Mouse (Mus musculus): ENCODE data around the gene Lrrc32. TPM values are rescaled to one million over a fixed set of nuclear protein-coding genes. Genes with fewer than 3 reads are reported as not detected.
A peak's percentile ranks its signal among the peaks of the same experiment; 100 is the strongest.

Lrrc32 gene
- polyA plus RNA-seq, 1 experiment from 2014 or later: 8.3 TPM

- 56% methylated on average over 4 of the region's 4 CpGs for WGBS
- Histone ChIP-seq H3K9ac (ENCODE audit: low read length) (no peak overlapping the region), H3K4me3 (ENCODE audit: low read length) (no peak overlapping the region), H3K4me2 (ENCODE audit: low read depth, low read length) (no peak overlapping the region), H3K4me1 (ENCODE audit: control insufficient read depth, insufficient read depth, low read length) (peaks cover 24% of the 10 kb centered on the region), H3K27ac (ENCODE audit: low read length) (peak overlapping the region; percentile 25; the same call in 1 of the 2 replicates), H3K27me3 (ENCODE audit: control insufficient read depth, insufficient read depth, low read length) (0 out of 2 replicates have a peak, but pooled peaks cover 2% of the 10 kb centered on the region), H3K9me3 (replicated peaks; ENCODE audit: control insufficient read depth, low read length) (no peaks in the 10 kb centered on the region), H3K36me3 (ENCODE audit: control insufficient read depth, insufficient read depth) (no peaks in the 10 kb centered on the region)
- ATAC-seq (replicated peaks; ENCODE audit: extremely low read depth, insufficient read depth, low FRiP score): no peak
These were observed 3.6 kb upstream of the Lrrc32 start for GRCm38 (mm10) chr7:98485508-98485907.

- Histone ChIP-seq H3K27me3 (ENCODE audit: control insufficient read depth, insufficient read depth, low read length) (0 out of 2 replicates have a peak, but pooled peaks cover 2% of the 10 kb centered on the region), H3K4me3 (ENCODE audit: low read length) (no peak overlapping the region), H3K9ac (ENCODE audit: low read length) (no peak overlapping the region), H3K9me3 (replicated peaks; ENCODE audit: control insufficient read depth, low read length) (no peaks in the 10 kb centered on the region), H3K27ac (ENCODE audit: low read length) (no peak overlapping the region), H3K4me2 (ENCODE audit: low read depth, low read length) (no peak overlapping the region), H3K36me3 (ENCODE audit: control insufficient read depth, insufficient read depth) (no peaks in the 10 kb centered on the region), H3K4me1 (ENCODE audit: control insufficient read depth, insufficient read depth, low read length) (peaks cover 24% of the 10 kb centered on the region)
- WGBS: 69% methylated on average over 7 of the region's 7 CpGs
- ATAC-seq (replicated peaks; ENCODE audit: extremely low read depth, insufficient read depth, low FRiP score): no peak
These were observed 2.6 kb upstream of the Lrrc32 start for GRCm38 (mm10) chr7:98486471-98486917.

- WGBS: 87% methylated on average over 11 of the region's 11 CpGs
- H3K4me1 ChIP-seq (ENCODE audit: control insufficient read depth, insufficient read depth, low read length): peaks cover 23% of the 10 kb centered on the region
These were observed 1.7 kb upstream of the Lrrc32 start for GRCm38 (mm10) chr7:98487202-98487980.

GRCm38 (mm10) chr7:98488398-98489130 lies 519 bp upstream of the Lrrc32 start:
- no peak overlapping the region for H3K27ac ChIP-seq (ENCODE audit: low read length)
- H3K4me3 ChIP-seq (ENCODE audit: low read length): no peak overlapping the region
- no peak for ATAC-seq (replicated peaks; ENCODE audit: extremely low read depth, insufficient read depth, low FRiP score)
- H3K27me3 ChIP-seq (ENCODE audit: control insufficient read depth, insufficient read depth, low read length): 0 out of 2 replicates have a peak, but pooled peaks cover under 1% of the 10 kb centered on the region
- WGBS: 86% methylated on average over 13 of the region's 13 CpGs
- H3K36me3 ChIP-seq (ENCODE audit: control insufficient read depth, insufficient read depth): no peaks in the 10 kb centered on the region
- H3K4me1 ChIP-seq (ENCODE audit: control insufficient read depth, insufficient read depth, low read length): peaks cover 16% of the 10 kb centered on the region
- 0 out of 2 replicates have a peak overlapping the region, but pooled peaks have one; percentile 77 for H3K4me2 ChIP-seq (ENCODE audit: low read depth, low read length)
- H3K9ac ChIP-seq (ENCODE audit: low read length): no peak overlapping the region
- H3K9me3 ChIP-seq (replicated peaks; ENCODE audit: control insufficient read depth, low read length): no peaks in the 10 kb centered on the region

More at GRCm38 (mm10) chr7:98487202-98487980, 1.7 kb upstream of the Lrrc32 start:
- Histone ChIP-seq H3K4me3 (ENCODE audit: low read length) (no peak overlapping the region), H3K27me3 (ENCODE audit: control insufficient read depth, insufficient read depth, low read length) (0 out of 2 replicates have a peak, but pooled peaks cover 2% of the 10 kb centered on the region), H3K9me3 (replicated peaks; ENCODE audit: control insufficient read depth, low read length) (no peaks in the 10 kb centered on the region), H3K9ac (ENCODE audit: low read length) (no peak overlapping the region), H3K27ac (ENCODE audit: low read length) (no peak overlapping the region), H3K36me3 (ENCODE audit: control insufficient read depth, insufficient read depth) (no peaks in the 10 kb centered on the region), H3K4me2 (ENCODE audit: low read depth, low read length) (no peak overlapping the region)
- ATAC-seq (replicated peaks; ENCODE audit: extremely low read depth, insufficient read depth, low FRiP score): no peak

- no peak overlapping the region for H3K27ac ChIP-seq (ENCODE audit: low read length)
- H3K9me3 ChIP-seq (replicated peaks; ENCODE audit: control insufficient read depth, low read length): no peaks in the 10 kb centered on the region
- peak; percentile 81 for ATAC-seq (replicated peaks; ENCODE audit: extremely low read depth, insufficient read depth, low FRiP score)
- peak overlapping the region; percentile 77 for H3K4me2 ChIP-seq (ENCODE audit: low read depth, low read length)
- H3K4me3 ChIP-seq (ENCODE audit: low read length): peak overlapping the region; percentile 64
- H3K4me1 ChIP-seq (ENCODE audit: control insufficient read depth, insufficient read depth, low read length): peaks cover 20% of the 10 kb centered on the region
- under 1% methylated on average over 50 of the region's 50 CpGs for WGBS
- H3K9ac ChIP-seq (ENCODE audit: low read length): peak overlapping the region; percentile 57
- H3K36me3 ChIP-seq (ENCODE audit: control insufficient read depth, insufficient read depth): no peaks in the 10 kb centered on the region
- H3K27me3 ChIP-seq (ENCODE audit: control insufficient read depth, insufficient read depth, low read length): no peaks in the 10 kb centered on the region
These were observed 571 bp downstream of the Lrrc32 start for GRCm38 (mm10) chr7:98489623-98490084.

- Histone ChIP-seq H3K9ac (ENCODE audit: low read length) (peak overlapping the region; percentile 57), H3K36me3 (ENCODE audit: control insufficient read depth, insufficient read depth) (no peaks in the 10 kb centered on the region), H3K9me3 (replicated peaks; ENCODE audit: control insufficient read depth, low read length) (no peaks in the 10 kb centered on the region), H3K4me1 (ENCODE audit: control insufficient read depth, insufficient read depth, low read length) (peaks cover 20% of the 10 kb centered on the region), H3K4me2 (ENCODE audit: low read depth, low read length) (peak overlapping the region; percentile 77), H3K4me3 (ENCODE audit: low read length) (peak overlapping the region; percentile 64), H3K27me3 (ENCODE audit: control insufficient read depth, insufficient read depth, low read length) (no peaks in the 10 kb centered on the region), H3K27ac (ENCODE audit: low read length) (no peak overlapping the region)
- WGBS: 45% methylated on average over 4 of the region's 4 CpGs
- ATAC-seq (replicated peaks; ENCODE audit: extremely low read depth, insufficient read depth, low FRiP score): no peak
These were observed 1.2 kb downstream of the Lrrc32 start for GRCm38 (mm10) chr7:98490328-98490727.

GRCm38 (mm10) chr7:98490911-98491310 lies 1.8 kb downstream of the Lrrc32 start:
- Histone ChIP-seq H3K4me3 (ENCODE audit: low read length) (peak overlapping the region; percentile 64), H3K27me3 (ENCODE audit: control insufficient read depth, insufficient read depth, low read length) (no peaks in the 10 kb centered on the region), H3K9me3 (replicated peaks; ENCODE audit: control insufficient read depth, low read length) (no peaks in the 10 kb centered on the region), H3K4me2 (ENCODE audit: low read depth, low read length) (peak overlapping the region; percentile 77), H3K27ac (ENCODE audit: low read length) (no peak overlapping the region), H3K4me1 (ENCODE audit: control insufficient read depth, insufficient read depth, low read length) (peaks cover 20% of the 10 kb centered on the region), H3K9ac (ENCODE audit: low read length) (no peak overlapping the region), H3K36me3 (ENCODE audit: control insufficient read depth, insufficient read depth) (no peaks in the 10 kb centered on the region)
- ATAC-seq (replicated peaks; ENCODE audit: extremely low read depth, insufficient read depth, low FRiP score): no peak
- WGBS: 88% methylated on average over 6 of the region's 6 CpGs

GRCm38 (mm10) chr7:98491451-98492200 lies 2.5 kb downstream of the Lrrc32 start:
- H3K27me3 ChIP-seq (ENCODE audit: control insufficient read depth, insufficient read depth, low read length): no peaks in the 10 kb centered on the region
- no peaks in the 10 kb centered on the region for H3K9me3 ChIP-seq (replicated peaks; ENCODE audit: control insufficient read depth, low read length)
- 0 out of 2 replicates have a peak overlapping the region, but pooled peaks have one; percentile 24 for H3K9ac ChIP-seq (ENCODE audit: low read length)
- peak overlapping the region; percentile 77 for H3K4me2 ChIP-seq (ENCODE audit: low read depth, low read length)
- WGBS: 72% methylated on average over 9 of the region's 9 CpGs
- H3K4me3 ChIP-seq (ENCODE audit: low read length): peak overlapping the region; percentile 64; the same call in 1 of the 2 replicates
- ATAC-seq (replicated peaks; ENCODE audit: extremely low read depth, insufficient read depth, low FRiP score): no peak
- H3K36me3 ChIP-seq (ENCODE audit: control insufficient read depth, insufficient read depth): no peaks in the 10 kb centered on the region
- no peak overlapping the region for H3K27ac ChIP-seq (ENCODE audit: low read length)
- peaks cover 20% of the 10 kb centered on the region for H3K4me1 ChIP-seq (ENCODE audit: control insufficient read depth, insufficient read depth, low read length)

Data from heart, embryonic 16.5 days (tissue).